Mouse (Mus musculus): ENCODE results near the gene Gm7029. TPM values are rescaled to one million over a fixed set of nuclear protein-coding genes. Genes with fewer than 3 reads are reported as not detected.

Gm7029 gene
- not detected in 4 replicates for total RNA-seq (2023; ENCODE audit: inconsistent age)

GRCm38 (mm10) chr17:33873537-33873936 lies at the start of gene Gm7029:
Gene Gm7029, plus strand, starts transcription at chr17:33873837.

GRCm38 (mm10) chr17:33824084-33824996 lies 49.3 kb upstream of the Gm7029 start, which contains the start of the genes Rps28 and Ndufa7:
Gene Rps28, minus strand, starts transcription at chr17:33824562.
Gene Ndufa7, plus strand, starts transcription at chr17:33824572.

GRCm38 (mm10) chr17:33842966-33843795 lies 30.5 kb upstream of the Gm7029 start, which contains the start of gene Cd320:
Gene Cd320, plus strand, starts transcription at chr17:33843091.

GRCm38 (mm10) chr17:33890533-33891059 lies 17.0 kb downstream of the Gm7029 start, which contains the start of gene Kifc1:
Gene Kifc1, minus strand, starts transcription at chr17:33890661.

GRCm38 (mm10) chr17:33904835-33905234 lies 31.2 kb downstream of the Gm7029 start, which contains the start of gene Platr17:
Gene Platr17, plus strand, starts transcription at chr17:33905135.

GRCm38 (mm10) chr17:33909077-33909868 lies 35.6 kb downstream of the Gm7029 start, which contains the start of gene Daxx:
Gene Daxx, plus strand, starts transcription at chr17:33909414.

GRCm38 (mm10) chr17:33915671-33916250 lies 42.1 kb downstream of the Gm7029 start, which contains the start of the genes Tapbp and Zbtb22:
Gene Tapbp, plus strand, starts transcription at chr17:33915899.
Gene Zbtb22, plus strand, starts transcription at chr17:33915904.

Other genes starting within 250 kb of the Gm7029 start
- gene Zfp414, start 244.7 kb upstream of the Gm7029 start, total RNA-seq (2023; ENCODE audit: inconsistent age): 38.0 to 41.7 TPM (median 39.7 TPM) in 4 replicates
- 0.48 to 2.5 TPM (median 1.3 TPM) in 4 replicates for gene Pram1, start 235.8 kb upstream of the Gm7029 start, total RNA-seq (2023; ENCODE audit: inconsistent age)
- gene Hnrnpm, start 187.0 kb upstream of the Gm7029 start, total RNA-seq (2023; ENCODE audit: inconsistent age): 356 to 376 TPM (median 371 TPM) in 4 replicates
- 45.6 to 49.2 TPM (median 46.3 TPM) in 4 replicates for gene March2, start 155.2 kb upstream of the Gm7029 start, total RNA-seq (2023; ENCODE audit: inconsistent age)
- 205 to 231 TPM (median 213 TPM) in 4 replicates for gene Rab11b, start 113.3 kb upstream of the Gm7029 start, total RNA-seq (2023; ENCODE audit: inconsistent age)
- 0.24 to 1.2 TPM (median 0.64 TPM) in 4 replicates for gene Angptl4, start 92.0 kb upstream of the Gm7029 start, total RNA-seq (2023; ENCODE audit: inconsistent age)
- gene Kank3, start 63.3 kb upstream of the Gm7029 start, total RNA-seq (2023; ENCODE audit: inconsistent age): 1.9 to 3.7 TPM (median 2.4 TPM) in 4 replicates
- gene Rps28, start 49.3 kb upstream of the Gm7029 start, total RNA-seq (2023; ENCODE audit: inconsistent age): 3,373 to 3,666 TPM (median 3,453 TPM) in 4 replicates
- 144 to 160 TPM (median 152 TPM) in 4 replicates for gene Ndufa7, start 49.3 kb upstream of the Gm7029 start, total RNA-seq (2023; ENCODE audit: inconsistent age)
- 6.1 to 11.2 TPM (median 7.1 TPM) in 4 replicates for gene Cd320, start 30.7 kb upstream of the Gm7029 start, total RNA-seq (2023; ENCODE audit: inconsistent age)
- 3.7 to 6.1 TPM (median 5.8 TPM) in 4 replicates for gene Kifc1, start 16.8 kb downstream of the Gm7029 start, total RNA-seq (2023; ENCODE audit: inconsistent age)
- 0.90 to 0.93 TPM in 2 of 4 replicates, not detected in the others for gene Platr17, start 31.3 kb downstream of the Gm7029 start, total RNA-seq (2023; ENCODE audit: inconsistent age)
- 43.5 to 64.5 TPM (median 57.8 TPM) in 4 replicates for gene Daxx, start 35.6 kb downstream of the Gm7029 start, total RNA-seq (2023; ENCODE audit: inconsistent age)
- gene Tapbp, start 42.1 kb downstream of the Gm7029 start, total RNA-seq (2023; ENCODE audit: inconsistent age): 459 to 514 TPM (median 471 TPM) in 4 replicates
- 34.8 to 43.8 TPM (median 42.1 TPM) in 4 replicates for gene Zbtb22, start 42.1 kb downstream of the Gm7029 start, total RNA-seq (2023; ENCODE audit: inconsistent age)
- 181 to 200 TPM (median 191 TPM) in 4 replicates for gene Rgl2, start 55.7 kb downstream of the Gm7029 start, total RNA-seq (2023; ENCODE audit: inconsistent age)
- gene Pfdn6, start 66.5 kb downstream of the Gm7029 start, total RNA-seq (2023; ENCODE audit: inconsistent age): 48.8 to 71.2 TPM (median 65.7 TPM) in 4 replicates
- gene Wdr46, start 66.8 kb downstream of the Gm7029 start, total RNA-seq (2023; ENCODE audit: inconsistent age): 37.2 to 41.1 TPM (median 38.8 TPM) in 4 replicates
- gene B3galt4, start 77.7 kb downstream of the Gm7029 start, total RNA-seq (2023; ENCODE audit: inconsistent age): 4.6 to 6.3 TPM (median 6.0 TPM) in 4 replicates
- gene Vps52, start 82.0 kb downstream of the Gm7029 start, total RNA-seq (2023; ENCODE audit: inconsistent age): 84.3 to 90.2 TPM (median 84.9 TPM) in 4 replicates
- gene Rps18, start 82.2 kb downstream of the Gm7029 start, total RNA-seq (2023; ENCODE audit: inconsistent age): 1,477 to 1,581 TPM (median 1,522 TPM) in 4 replicates
- gene H2-K1, start 126.5 kb downstream of the Gm7029 start, total RNA-seq (2023; ENCODE audit: inconsistent age): 2,828 to 3,180 TPM (median 3,118 TPM) in 4 replicates
- 37.0 to 44.6 TPM (median 37.7 TPM) in 4 replicates for gene Ring1, start 150.8 kb downstream of the Gm7029 start, total RNA-seq (2023; ENCODE audit: inconsistent age)
- 116 to 159 TPM (median 139 TPM) in 4 replicates for gene H2-Ke6, start 154.2 kb downstream of the Gm7029 start, total RNA-seq (2023; ENCODE audit: inconsistent age)
- gene Slc39a7, start 157.8 kb downstream of the Gm7029 start, total RNA-seq (2023; ENCODE audit: inconsistent age): 76.7 to 88.4 TPM (median 86.4 TPM) in 4 replicates
- gene Rxrb, start 158.0 kb downstream of the Gm7029 start, total RNA-seq (2023; ENCODE audit: inconsistent age): 108 to 117 TPM (median 111 TPM) in 4 replicates
- 5.6 to 8.4 TPM (median 6.7 TPM) in 4 replicates for gene Col11a2, start 165.6 kb downstream of the Gm7029 start, total RNA-seq (2023; ENCODE audit: inconsistent age)
- gene H2-Oa, start 218.5 kb downstream of the Gm7029 start, total RNA-seq (2023; ENCODE audit: inconsistent age): 197 to 229 TPM (median 217 TPM) in 4 replicates
- gene H2-DMa, start 245.7 kb downstream of the Gm7029 start, total RNA-seq (2023; ENCODE audit: inconsistent age): 618 to 656 TPM (median 649 TPM) in 4 replicates
- gene Brd2, start 248.8 kb downstream of the Gm7029 start, total RNA-seq (2023; ENCODE audit: inconsistent age): 428 to 472 TPM (median 457 TPM) in 4 replicates

Data from B cell, adult (primary cell).